Mouse (Mus musculus): ENCODE data around the gene Tas2r124. TPM values are rescaled to one million over a fixed set of nuclear protein-coding genes. Genes with fewer than 3 reads are reported as not detected.

Gene Tas2r124
- polyA plus RNA-seq, 1 experiment from 2014 or later: not detected

Other genes with a start within 250 kb of the Tas2r124 start
- gene Prh1, start 184.9 kb upstream of the Tas2r124 start, polyA plus RNA-seq (2014; fragmentation: Nextera tagmentation; extraction: Ambion mirVana): not detected in 2 replicates
- not detected in 2 replicates for gene Prp2, start 158.8 kb upstream of the Tas2r124 start, polyA plus RNA-seq (2014; fragmentation: Nextera tagmentation; extraction: Ambion mirVana)
- gene A630073D07Rik, start 103.2 kb upstream of the Tas2r124 start, polyA plus RNA-seq (2014; fragmentation: Nextera tagmentation; extraction: Ambion mirVana): not detected in 2 replicates
- not detected in 2 replicates for gene Tas2r120, start 97.8 kb upstream of the Tas2r124 start, polyA plus RNA-seq (2014; fragmentation: Nextera tagmentation; extraction: Ambion mirVana)
- gene Tas2r121, start 53.7 kb upstream of the Tas2r124 start, polyA plus RNA-seq (2014; fragmentation: Nextera tagmentation; extraction: Ambion mirVana): not detected in 2 replicates
- gene Tas2r122, start 42.8 kb upstream of the Tas2r124 start, polyA plus RNA-seq (2014; fragmentation: Nextera tagmentation; extraction: Ambion mirVana): not detected in 2 replicates
- not detected in 2 replicates for gene Tas2r115, start 16.7 kb upstream of the Tas2r124 start, polyA plus RNA-seq (2014; fragmentation: Nextera tagmentation; extraction: Ambion mirVana)
- gene Tas2r102, start 7.4 kb downstream of the Tas2r124 start, polyA plus RNA-seq (2014; fragmentation: Nextera tagmentation; extraction: Ambion mirVana): not detected in 2 replicates
- not detected in 2 replicates for gene Tas2r136, start 23.4 kb downstream of the Tas2r124 start, polyA plus RNA-seq (2014; fragmentation: Nextera tagmentation; extraction: Ambion mirVana)
- gene Tas2r117, start 48.1 kb downstream of the Tas2r124 start, polyA plus RNA-seq (2014; fragmentation: Nextera tagmentation; extraction: Ambion mirVana): not detected in 2 replicates
- not detected in 2 replicates for gene Tas2r123, start 92.4 kb downstream of the Tas2r124 start, polyA plus RNA-seq (2014; fragmentation: Nextera tagmentation; extraction: Ambion mirVana)
- gene Tas2r116, start 100.7 kb downstream of the Tas2r124 start, polyA plus RNA-seq (2014; fragmentation: Nextera tagmentation; extraction: Ambion mirVana): not detected in 2 replicates
- not detected in 2 replicates for gene Tas2r110, start 113.3 kb downstream of the Tas2r124 start, polyA plus RNA-seq (2014; fragmentation: Nextera tagmentation; extraction: Ambion mirVana)
- gene Tas2r113, start 138.3 kb downstream of the Tas2r124 start, polyA plus RNA-seq (2014; fragmentation: Nextera tagmentation; extraction: Ambion mirVana): not detected in 2 replicates
- gene Tas2r125, start 154.9 kb downstream of the Tas2r124 start, polyA plus RNA-seq (2014; fragmentation: Nextera tagmentation; extraction: Ambion mirVana): not detected in 2 replicates
- not detected in 2 replicates for gene Tas2r129, start 196.4 kb downstream of the Tas2r124 start, polyA plus RNA-seq (2014; fragmentation: Nextera tagmentation; extraction: Ambion mirVana)
- not detected in 2 replicates for gene Tas2r131, start 203.2 kb downstream of the Tas2r124 start, polyA plus RNA-seq (2014; fragmentation: Nextera tagmentation; extraction: Ambion mirVana)
- gene Tas2r109, start 226.2 kb downstream of the Tas2r124 start, polyA plus RNA-seq (2014; fragmentation: Nextera tagmentation; extraction: Ambion mirVana): not detected in 2 replicates